Mouse (Mus musculus): Measurements from ENCODE around the gene Smad3. TPM values are rescaled to one million over a fixed set of nuclear protein-coding genes. Genes with fewer than 3 reads are reported as not detected.

Smad3 gene
- total and polyA plus RNA-seq, 3 experiments = 7.5 to 10.2 TPM; not detected in 1

DNA sequence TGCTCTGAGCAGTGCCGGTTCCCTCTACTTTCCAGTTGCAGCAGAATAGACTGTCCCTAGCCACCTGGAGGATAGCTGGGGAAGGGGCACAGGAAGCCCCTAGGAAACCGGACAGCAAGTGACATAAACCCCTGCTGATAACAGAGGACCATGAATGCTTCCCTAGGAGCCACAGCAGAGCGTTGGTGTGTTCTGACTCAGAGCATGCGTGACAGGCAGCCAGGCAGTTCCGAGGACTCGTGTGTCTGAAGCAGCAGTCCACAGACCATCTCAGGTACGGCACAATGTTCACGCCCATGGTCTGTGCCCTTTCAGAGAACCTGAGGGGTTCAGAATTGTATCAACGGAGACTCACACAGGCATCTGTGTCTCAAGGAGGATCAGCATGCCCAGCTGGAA, 109.3 kb downstream of the Smad3 start (continued):
- TF ChIP-seq MYC (IDR thresholded peaks at IDR 0.05; ENCODE audit: low read depth, low read length) = no peak

DNA sequence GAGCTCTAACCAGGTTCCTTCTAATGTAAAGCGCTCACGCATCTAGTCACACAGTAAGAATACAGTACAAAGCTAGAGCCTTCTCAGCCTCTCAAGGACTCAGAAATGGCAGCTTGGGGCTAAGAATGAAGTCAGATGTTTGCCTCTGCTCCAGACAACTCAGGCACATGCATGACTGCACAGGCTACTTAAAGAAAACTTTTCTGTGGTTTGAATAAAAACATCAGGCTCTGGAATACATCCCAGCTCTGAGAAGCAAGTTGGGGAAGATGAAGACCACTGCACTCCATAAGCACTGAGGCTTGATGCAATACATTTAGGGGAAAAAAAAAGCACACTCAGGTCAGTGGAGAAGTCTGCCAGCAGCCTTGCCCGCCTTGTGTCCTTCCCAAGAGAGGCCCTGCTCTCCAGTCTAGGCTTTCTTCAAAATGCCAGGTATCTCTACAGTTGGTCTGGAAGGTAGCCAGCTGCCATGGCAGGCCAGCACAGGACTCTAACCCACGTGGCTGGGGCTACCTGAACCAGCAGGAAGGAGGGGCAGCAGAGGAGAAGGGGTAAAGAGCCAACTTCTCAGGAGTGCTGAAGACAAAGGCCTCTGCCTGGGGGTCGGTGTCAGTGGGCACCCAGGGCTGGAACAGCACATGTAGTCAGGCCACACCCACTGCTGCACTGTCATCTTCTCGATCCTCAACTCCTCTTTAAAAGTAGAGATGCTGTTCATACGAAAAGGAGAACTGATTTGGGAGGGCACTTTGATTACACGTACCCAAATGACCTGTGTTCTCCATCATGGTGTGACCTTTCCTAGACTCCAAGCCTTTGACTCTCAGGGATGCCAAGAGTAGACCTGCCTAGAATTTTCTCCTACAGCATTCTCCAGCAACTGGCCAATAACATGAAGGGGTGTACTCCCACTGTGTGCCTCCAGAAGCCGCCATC, 109.9 kb downstream of the Smad3 start:
- Histone ChIP-seq H3K4me1 (ENCODE audit: control insufficient read depth in 1 of 2, insufficient read depth in 2 of 2, low read length in 2 of 2) (no peaks in the 10 kb centered on the region), H3K4me3 (ENCODE audit: control insufficient read depth in 1 of 2, insufficient read depth in 1 of 2, low read depth in 2 of 2, low read length in 2 of 2) (no peak overlapping the region), H3K27ac (ENCODE audit: control insufficient read depth, low read depth, low read length) (no peak overlapping the region), H3K9ac (ENCODE audit: control insufficient read depth, low read depth, low read length, poor library complexity, severe bottlenecking) (no peak overlapping the region), H3K9me3 (replicated peaks; ENCODE audit: insufficient read depth, low read length) (no peaks in the 10 kb centered on the region), H3K27me3 (ENCODE audit: control insufficient read depth in 1 of 2, insufficient read depth in 2 of 2, low read length in 2 of 2) (no peaks in the 10 kb centered on the region), H3K79me2 (ENCODE audit: control insufficient read depth, insufficient read depth, low read length, poor library complexity) (no peaks in the 10 kb centered on the region), H3K36me3 (ENCODE audit: control insufficient read depth in 1 of 2, insufficient read depth in 2 of 2, low read length in 2 of 2) (no peaks in the 10 kb centered on the region)
- DNase-seq (ENCODE audit: low read depth, low spot score) = no peak
- TF ChIP-seq RAD21 (IDR thresholded peaks at IDR 0.05; ENCODE audit: low read depth, low read length) (no peak), POLR2AphosphoS2 (IDR thresholded peaks at IDR 0.05; ENCODE audit: low read length) (peak; percentile 57)

DNA sequence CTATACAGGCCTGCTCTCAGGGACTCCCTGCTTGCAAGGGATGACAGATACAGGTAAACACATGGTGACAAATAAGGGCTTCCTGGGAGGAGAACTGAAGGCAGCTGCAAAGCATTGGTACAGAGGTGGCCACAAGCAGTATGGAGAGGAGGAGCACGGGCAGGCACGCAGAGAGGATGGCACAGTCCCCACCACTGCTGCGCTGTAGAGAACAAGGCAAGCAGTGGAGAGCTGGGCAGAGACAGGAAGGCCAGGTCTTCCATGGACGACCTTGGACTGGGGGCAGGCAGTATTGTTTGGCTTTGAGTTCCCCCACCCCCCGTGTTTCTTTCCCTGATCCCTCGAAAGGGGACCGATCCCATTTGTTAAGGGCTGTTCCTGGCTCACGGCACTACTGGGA, 112.7 kb downstream of the Smad3 start:
- no peaks in the 10 kb centered on the region for H3K36me3 ChIP-seq (ENCODE audit: control insufficient read depth in 1 of 2, insufficient read depth in 2 of 2, low read length in 2 of 2)

DNA sequence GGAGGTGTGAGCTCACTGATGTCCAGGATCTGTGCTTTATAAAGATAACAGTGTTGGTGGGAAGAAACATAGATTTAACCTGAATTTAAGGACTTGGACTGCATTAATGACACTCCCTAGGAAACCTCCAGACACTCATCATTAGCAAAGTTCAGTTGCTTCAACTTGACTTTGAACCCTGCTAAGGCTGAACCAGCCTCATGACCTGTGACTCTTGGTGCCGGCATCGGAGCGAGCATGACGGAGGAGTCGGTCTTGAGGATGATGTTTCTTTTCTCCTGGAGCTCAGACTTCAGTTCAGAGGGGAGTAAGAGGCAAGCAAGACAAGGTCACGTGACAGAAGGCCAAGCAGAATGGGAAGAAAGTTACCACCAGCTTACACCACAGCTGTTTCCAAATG, 113.8 kb downstream of the Smad3 start:
- no peaks in the 10 kb centered on the region for H3K79me2 ChIP-seq (ENCODE audit: control insufficient read depth, insufficient read depth, low read length, poor library complexity)
- H3K9me3 ChIP-seq (replicated peaks; ENCODE audit: insufficient read depth, low read length) = no peaks in the 10 kb centered on the region
- H3K9ac ChIP-seq (ENCODE audit: control insufficient read depth, low read depth, low read length, poor library complexity, severe bottlenecking) = no peak overlapping the region
- H3K4me1 ChIP-seq (ENCODE audit: control insufficient read depth in 1 of 2, insufficient read depth in 2 of 2, low read length in 2 of 2) = no peaks in the 10 kb centered on the region
- no peaks in the 10 kb centered on the region for H3K27me3 ChIP-seq (ENCODE audit: control insufficient read depth in 1 of 2, insufficient read depth in 2 of 2, low read length in 2 of 2)
- H3K4me3 ChIP-seq (ENCODE audit: control insufficient read depth in 1 of 2, insufficient read depth in 1 of 2, low read depth in 2 of 2, low read length in 2 of 2) = no peak overlapping the region
- no peaks in the 10 kb centered on the region for H3K36me3 ChIP-seq (ENCODE audit: control insufficient read depth in 1 of 2, insufficient read depth in 2 of 2, low read length in 2 of 2)
- no peak for DNase-seq (ENCODE audit: low read depth, low spot score)
- no peak overlapping the region for H3K27ac ChIP-seq (ENCODE audit: control insufficient read depth, low read depth, low read length)
- no peak for TF ChIP-seq HCFC1 (IDR thresholded peaks at IDR 0.05; ENCODE audit: low read depth, low read length)
- no peak for TF ChIP-seq NRF1 (IDR thresholded peaks at IDR 0.05; ENCODE audit: insufficient read depth, low read depth, low read length, poor library complexity, severe bottlenecking)
- TF ChIP-seq MYC (IDR thresholded peaks at IDR 0.05; ENCODE audit: low read depth, low read length) = no peak
- no peak for TF ChIP-seq SIN3A (IDR thresholded peaks at IDR 0.05; ENCODE audit: low read length)
- TF ChIP-seq EP300 (IDR thresholded peaks at IDR 0.05; ENCODE audit: low read depth in 1 of 2, low read length in 2 of 2) = no peak
- no peak for TF ChIP-seq SMC3 (IDR thresholded peaks at IDR 0.05; ENCODE audit: low read depth, low read length)
- no peak for TF ChIP-seq MAZ (IDR thresholded peaks at IDR 0.05; ENCODE audit: low read depth, low read length)
- TF ChIP-seq GATA1 (IDR thresholded peaks at IDR 0.05; ENCODE audit: low read depth, low read length) = no peak
- TF ChIP-seq RCOR1 (IDR thresholded peaks at IDR 0.05; ENCODE audit: low read depth, low read length) = no peak
- TF ChIP-seq ZMIZ1 (IDR thresholded peaks at IDR 0.05; ENCODE audit: low read depth, low read length) = no peak
- no peak for TF ChIP-seq CHD2 (IDR thresholded peaks at IDR 0.05; ENCODE audit: low read length)
- TF ChIP-seq RAD21 (IDR thresholded peaks at IDR 0.05; ENCODE audit: low read depth, low read length) = no peak
- no peak for TF ChIP-seq BHLHE40 (IDR thresholded peaks at IDR 0.05; ENCODE audit: borderline replicate concordance, low read depth, low read length)
- TF ChIP-seq CHD1 (IDR thresholded peaks at IDR 0.05; ENCODE audit: low read depth, low read length) = no peak
- TF ChIP-seq ELF1 (IDR thresholded peaks at IDR 0.05; ENCODE audit: low read depth, low read length) = no peak

More for the DNA sequence above, 112.7 kb downstream of the Smad3 start:
- no peaks in the 10 kb centered on the region for H3K9me3 ChIP-seq (replicated peaks; ENCODE audit: insufficient read depth, low read length)
- no peaks in the 10 kb centered on the region for H3K27me3 ChIP-seq (ENCODE audit: control insufficient read depth in 1 of 2, insufficient read depth in 2 of 2, low read length in 2 of 2)
- no peak overlapping the region for H3K9ac ChIP-seq (ENCODE audit: control insufficient read depth, low read depth, low read length, poor library complexity, severe bottlenecking)
- H3K79me2 ChIP-seq (ENCODE audit: control insufficient read depth, insufficient read depth, low read length, poor library complexity) = no peaks in the 10 kb centered on the region
- H3K4me3 ChIP-seq (ENCODE audit: control insufficient read depth in 1 of 2, insufficient read depth in 1 of 2, low read depth in 2 of 2, low read length in 2 of 2) = no peak overlapping the region
- no peak for TF ChIP-seq HCFC1 (IDR thresholded peaks at IDR 0.05; ENCODE audit: low read depth, low read length)
- no peak for TF ChIP-seq EP300 (IDR thresholded peaks at IDR 0.05; ENCODE audit: low read depth in 1 of 2, low read length in 2 of 2)
- TF ChIP-seq NRF1 (IDR thresholded peaks at IDR 0.05; ENCODE audit: insufficient read depth, low read depth, low read length, poor library complexity, severe bottlenecking) = no peak
- TF ChIP-seq CHD2 (IDR thresholded peaks at IDR 0.05; ENCODE audit: low read length) = no peak
- TF ChIP-seq USF2 (IDR thresholded peaks at IDR 0.05; ENCODE audit: borderline replicate concordance in 1 of 2, insufficient read depth in 1 of 2, low read depth in 1 of 2, low read length in 2 of 2) = no peak
- no peak for TF ChIP-seq CHD1 (IDR thresholded peaks at IDR 0.05; ENCODE audit: low read depth, low read length)
- no peak for TF ChIP-seq JUND (IDR thresholded peaks at IDR 0.05; ENCODE audit: low read depth, low read length)
- TF ChIP-seq ELF1 (IDR thresholded peaks at IDR 0.05; ENCODE audit: low read depth, low read length) = no peak
- no peak for TF ChIP-seq MAZ (IDR thresholded peaks at IDR 0.05; ENCODE audit: low read depth, low read length)
- TF ChIP-seq KAT2A (conservative IDR thresholded peaks at IDR 0.05; ENCODE audit: low read depth, low read length) = no peak
- no peak for TF ChIP-seq TCF12 (IDR thresholded peaks at IDR 0.05; ENCODE audit: low read depth, low read length)
- no peak for TF ChIP-seq MXI1 (IDR thresholded peaks at IDR 0.05; ENCODE audit: low read depth, low read length)
- TF ChIP-seq NELFE (IDR thresholded peaks at IDR 0.05; ENCODE audit: low read depth, low read length) = no peak
- TF ChIP-seq RAD21 (IDR thresholded peaks at IDR 0.05; ENCODE audit: low read depth, low read length) = no peak
- TF ChIP-seq MYC (IDR thresholded peaks at IDR 0.05; ENCODE audit: low read depth, low read length) = no peak
- no peak for TF ChIP-seq BHLHE40 (IDR thresholded peaks at IDR 0.05; ENCODE audit: borderline replicate concordance, low read depth, low read length)
- no peak for TF ChIP-seq ZC3H11A (IDR thresholded peaks at IDR 0.05; ENCODE audit: low read depth, low read length)
- no peak for TF ChIP-seq SMC3 (IDR thresholded peaks at IDR 0.05; ENCODE audit: low read depth, low read length)
- TF ChIP-seq ZKSCAN1 (IDR thresholded peaks at IDR 0.05; ENCODE audit: low read depth, low read length) = no peak
- H3K27ac ChIP-seq (ENCODE audit: control insufficient read depth, low read depth, low read length) = no peak overlapping the region
- no peak for DNase-seq (ENCODE audit: low read depth, low spot score)
- no peaks in the 10 kb centered on the region for H3K4me1 ChIP-seq (ENCODE audit: control insufficient read depth in 1 of 2, insufficient read depth in 2 of 2, low read length in 2 of 2)
